ENCODE assay signal across 12 mouse cellular contexts in genomic region chr7:28490903-28491302, GRCm38 (mm10). TPM values are rescaled to one million over a fixed set of nuclear protein-coding genes. Genes with fewer than 3 reads are reported as not detected.
DNase-seq lines count a peak whose midpoint lies in the region; ATAC-seq and TF ChIP-seq lines count a peak whose summit lies in the region.
"Had no signal": no experiment of that assay in that cellular context is flagged by ENCODE, and none has a peak within 500 bp of the region (broad histone marks: within the 10 kb centered on the region; RNA-seq: fewer than 3 reads in every experiment).

No protein-coding gene starts in this region.

- TF ChIP-seq CTCF in cerebellum, adult 2 months (IDR thresholded peaks at IDR 0.05; ENCODE audit: borderline replicate concordance, insufficient read depth, low read depth, low read length), result no peak
- TF ChIP-seq CTCF in lung, embryonic 14.5 days (IDR thresholded peaks at IDR 0.05; ENCODE audit: low read depth), result no peak

- H3K4me2 ChIP-seq in lung, embryonic 14.5 days, result 0 out of 2 replicates have a peak overlapping the region, but pooled peaks have one; percentile 32
- H3K4me2 ChIP-seq in hindbrain, embryonic 16.5 days (ENCODE audit: low read length), result peak overlapping the region; percentile 15
- H3K4me2 ChIP-seq: embryonic facial prominence, embryonic 15.5 days had no signal

- no peaks in the 10 kb centered on the region for H3K36me3 ChIP-seq in lung, embryonic 14.5 days (ENCODE audit: insufficient read depth)
- no peaks in the 10 kb centered on the region for H3K36me3 ChIP-seq in hindbrain, embryonic 16.5 days (ENCODE audit: control insufficient read depth, insufficient read depth, low read length)
- H3K36me3 ChIP-seq: embryonic facial prominence, embryonic 15.5 days had no signal

- H3K9ac ChIP-seq in lung, embryonic 14.5 days, result no peak overlapping the region
- H3K9ac ChIP-seq in hindbrain, embryonic 16.5 days (ENCODE audit: low read depth, low read length), result no peak overlapping the region
- H3K9ac ChIP-seq: embryonic facial prominence, embryonic 15.5 days had no signal

- TF ChIP-seq POLR2A in cerebellum, adult 2 months (IDR thresholded peaks at IDR 0.05; ENCODE audit: borderline replicate concordance, insufficient read depth, low read length), result no peak

- no peaks in the 10 kb centered on the region for H3K27me3 ChIP-seq in cerebellum, adult 2 months (ENCODE audit: control insufficient read depth, insufficient read depth, low read length)
- H3K27me3 ChIP-seq in lung, embryonic 14.5 days (ENCODE audit: insufficient read depth, low read length), result 0 out of 2 replicates have a peak, but pooled peaks cover 4% of the 10 kb centered on the region
- H3K27me3 ChIP-seq in hindbrain, embryonic 16.5 days (replicated peaks; ENCODE audit: control insufficient read depth, insufficient read depth, low read length), result peaks cover 3% of the 10 kb centered on the region; the same call in 1 of the 2 replicates
- H3K27me3 ChIP-seq: embryonic facial prominence, embryonic 15.5 days had no signal

- no peak for DNase-seq in cerebellum, adult 2 months
- DNase-seq in cerebellum, adult 11 months, result no peak
- no peak for DNase-seq in lung, embryonic 14.5 days
- no peak for DNase-seq in lung, postnatal 10 days
- DNase-seq in naive thymus-derived CD4-positive, alpha-beta T cell, adult 2 months (ENCODE audit: low read depth), result peak; percentile 19
- no peak for DNase-seq in adrenal gland, postnatal 36 days
- DNase-seq in spleen, adult 12 weeks (ENCODE audit: low spot score), result no peak

- H3K27ac ChIP-seq in cerebellum, adult 2 months (ENCODE audit: insufficient read depth, low read length), result no peak overlapping the region
- no peak overlapping the region for H3K27ac ChIP-seq in lung, embryonic 14.5 days (ENCODE audit: low read depth)
- no peak overlapping the region for H3K27ac ChIP-seq in hindbrain, embryonic 16.5 days (ENCODE audit: low read depth, low read length)
- H3K27ac ChIP-seq: embryonic facial prominence, embryonic 15.5 days had no signal

- peak overlapping the region; percentile 28 for H3K4me3 ChIP-seq in cerebellum, adult 2 months (replicated peaks; ENCODE audit: insufficient read depth, low read depth, low read length)
- H3K4me3 ChIP-seq in lung, embryonic 14.5 days (ENCODE audit: low read depth, low read length), result no peak overlapping the region
- H3K4me3 ChIP-seq in hindbrain, embryonic 16.5 days (ENCODE audit: low read length), result no peak overlapping the region; the same call in 1 of the 2 replicates
- H3K4me3 ChIP-seq: embryonic facial prominence, embryonic 15.5 days; myocyte had no signal

- 32% methylated on average over 14 of the region's 14 CpGs for WGBS in cerebellum, adult 2 months
- 30% methylated on average over 14 of the region's 14 CpGs for WGBS in lung, embryonic 14.5 days
- 29% methylated on average over 14 of the region's 14 CpGs for WGBS in hindbrain, embryonic 16.5 days

- H3K4me1 ChIP-seq in cerebellum, adult 2 months (ENCODE audit: control insufficient read depth, insufficient read depth, low read length), result no peaks in the 10 kb centered on the region; the same call in 1 of the 2 replicates
- H3K4me1 ChIP-seq in lung, embryonic 14.5 days (ENCODE audit: insufficient read depth), result no peaks in the 10 kb centered on the region
- peaks cover 5% of the 10 kb centered on the region for H3K4me1 ChIP-seq in hindbrain, embryonic 16.5 days (ENCODE audit: control insufficient read depth, insufficient read depth, low read depth, low read length)

- no peaks in the 10 kb centered on the region for H3K9me3 ChIP-seq in lung, embryonic 14.5 days (ENCODE audit: low read depth, low read length)
- H3K9me3 ChIP-seq in hindbrain, embryonic 16.5 days (ENCODE audit: control insufficient read depth, low read length), result no peaks in the 10 kb centered on the region
- H3K9me3 ChIP-seq: embryonic facial prominence, embryonic 15.5 days had no signal

- no peak for ATAC-seq in lung, embryonic 14.5 days (ENCODE audit: insufficient read depth)
- no peak for ATAC-seq in hindbrain, embryonic 16.5 days

RNA-seq across cellular contexts. Expression of gene Ifnl2, which starts 19.4 kb away (rescaled TPM):
- not detected in 2 replicates for polyA plus RNA-seq in cerebellum, adult 2 months (2012; rRNA removed)
- not detected in 2 replicates for polyA plus RNA-seq in lung, embryonic 14.5 days (2014; fragmentation: Nextera tagmentation; extraction: Ambion mirVana)
- polyA plus RNA-seq in hindbrain, embryonic 16.5 days (2015; fragmentation: Nextera tagmentation; extraction: Ambion mirVana), result not detected in 2 replicates
- not detected for total RNA-seq in adrenal gland, postnatal 36 days (2021)
- total RNA-seq: adrenal gland, postnatal 10 days had no signal
- polyA plus RNA-seq: embryonic facial prominence, embryonic 15.5 days; limb, embryonic 11.5 days; myocyte had no signal

RNA-seq across cellular contexts. Expression of gene Ifnl3, which starts 31.7 kb away (rescaled TPM):
- polyA plus RNA-seq in cerebellum, adult 2 months (2012; rRNA removed), result not detected in 2 replicates
- polyA plus RNA-seq in lung, embryonic 14.5 days (2014; fragmentation: Nextera tagmentation; extraction: Ambion mirVana), result not detected in 2 replicates
- polyA plus RNA-seq in hindbrain, embryonic 16.5 days (2015; fragmentation: Nextera tagmentation; extraction: Ambion mirVana), result not detected in 2 replicates
- not detected for total RNA-seq in adrenal gland, postnatal 36 days (2021)
- total RNA-seq: adrenal gland, postnatal 10 days had no signal
- polyA plus RNA-seq: embryonic facial prominence, embryonic 15.5 days; limb, embryonic 11.5 days; myocyte had no signal

RNA-seq across cellular contexts. Expression of gene Lrfn1, which starts 39.1 kb away (rescaled TPM):
- 39.6 and 41.5 TPM in 2 replicates for polyA plus RNA-seq in cerebellum, adult 2 months (2012; rRNA removed)
- polyA plus RNA-seq in lung, embryonic 14.5 days (2014; fragmentation: Nextera tagmentation; extraction: Ambion mirVana), result 4.4 and 6.6 TPM in 2 replicates
- 15.1 and 17.3 TPM in 2 replicates for polyA plus RNA-seq in hindbrain, embryonic 16.5 days (2015; fragmentation: Nextera tagmentation; extraction: Ambion mirVana)
- total RNA-seq in adrenal gland, postnatal 36 days (2021), result 10 to 100 TPM; 15.6 to 17.5 TPM
- polyA plus RNA-seq: myocyte had no signal

RNA-seq across cellular contexts. Expression of gene Sycn, which starts 49.8 kb away (rescaled TPM):
- polyA plus RNA-seq in cerebellum, adult 2 months (2012; rRNA removed), result not detected in 2 replicates
- not detected in 2 replicates for polyA plus RNA-seq in lung, embryonic 14.5 days (2014; fragmentation: Nextera tagmentation; extraction: Ambion mirVana)
- not detected in 2 replicates for polyA plus RNA-seq in hindbrain, embryonic 16.5 days (2015; fragmentation: Nextera tagmentation; extraction: Ambion mirVana)
- total RNA-seq in adrenal gland, postnatal 36 days (2021), result not detected
- total RNA-seq: adrenal gland, postnatal 10 days had no signal
- polyA plus RNA-seq: embryonic facial prominence, embryonic 15.5 days; limb, embryonic 11.5 days; myocyte had no signal

RNA-seq across cellular contexts. Expression of gene Gmfg, which starts 53.7 kb away (rescaled TPM):
- polyA plus RNA-seq in cerebellum, adult 2 months (2012; rRNA removed), result 2.0 and 2.2 TPM in 2 replicates
- 30.5 and 37.0 TPM in 2 replicates for polyA plus RNA-seq in lung, embryonic 14.5 days (2014; fragmentation: Nextera tagmentation; extraction: Ambion mirVana)
- polyA plus RNA-seq in hindbrain, embryonic 16.5 days (2015; fragmentation: Nextera tagmentation; extraction: Ambion mirVana), result 2.5 and 3.8 TPM in 2 replicates
- total RNA-seq in adrenal gland, postnatal 36 days (2021), result 1 to 10 TPM; 6.7 to 8.1 TPM
- polyA plus RNA-seq: myocyte had no signal
